In genomic region chr10:75924324-75924723, GRCm38 (mm10) we compare ENCODE assay signal across 21 mouse cellular contexts. TPM values are rescaled to one million over a fixed set of nuclear protein-coding genes. Genes with fewer than 3 reads are reported as not detected.
DNase-seq lines count a peak whose midpoint lies in the region; ATAC-seq and TF ChIP-seq lines count a peak whose summit lies in the region.
"Had no signal": no experiment of that assay in that cellular context is flagged by ENCODE, and none has a peak within 500 bp of the region (broad histone marks: within the 10 kb centered on the region; RNA-seq: fewer than 3 reads in every experiment).

No protein-coding gene starts in this region.

- H3K9me3 ChIP-seq in liver, embryonic 14.5 days (ENCODE audit: control insufficient read depth, low read length) = no peaks in the 10 kb centered on the region
- H3K9me3 ChIP-seq in liver, embryonic 11.5 days (ENCODE audit: control insufficient read depth, low read length) = no peaks in the 10 kb centered on the region
- H3K9me3 ChIP-seq: heart, embryonic 12.5 days; liver, embryonic 15.5 days; stomach, embryonic 15.5 days had no signal

- peaks cover 2% of the 10 kb centered on the region; the same call in 1 of the 2 replicates for H3K36me3 ChIP-seq in liver, embryonic 14.5 days (replicated peaks; ENCODE audit: control insufficient read depth, insufficient read depth, low read depth)
- no peaks in the 10 kb centered on the region; the same call in 1 of the 2 replicates for H3K36me3 ChIP-seq in liver, embryonic 11.5 days (ENCODE audit: control insufficient read depth, insufficient read depth, low read length)
- H3K36me3 ChIP-seq: liver, embryonic 15.5 days had no signal

- peak; percentile 52 for TF ChIP-seq CTCF in gastrocnemius, adult 2 months (IDR thresholded peaks at IDR 0.05)
- TF ChIP-seq CTCF in liver, embryonic 14.5 days (IDR thresholded peaks at IDR 0.05; ENCODE audit: low read depth) = peak; percentile 58

- no peak overlapping the region for H3K27ac ChIP-seq in gastrocnemius, adult 2 months
- H3K27ac ChIP-seq in liver, embryonic 14.5 days = no peak overlapping the region
- no peak overlapping the region for H3K27ac ChIP-seq in liver, embryonic 11.5 days (ENCODE audit: low read depth, low read length)
- H3K27ac ChIP-seq: liver, embryonic 15.5 days; stomach, embryonic 15.5 days had no signal

- peaks cover 2% of the 10 kb centered on the region; the same call in 1 of the 2 replicates for H3K27me3 ChIP-seq in liver, embryonic 14.5 days (ENCODE audit: control insufficient read depth, insufficient read depth, low read length)
- H3K27me3 ChIP-seq in liver, embryonic 11.5 days (replicated peaks; ENCODE audit: control insufficient read depth, insufficient read depth, low read length) = no peaks in the 10 kb centered on the region
- H3K27me3 ChIP-seq: stomach, embryonic 15.5 days had no signal

- H3K4me1 ChIP-seq in liver, embryonic 14.5 days (replicated peaks; ENCODE audit: control insufficient read depth in 2 of 2, insufficient read depth in 2 of 2, low read length in 1 of 2) = peaks cover 11 to 12% of the 10 kb centered on the region in 2 experiments
- peaks cover 14% of the 10 kb centered on the region for H3K4me1 ChIP-seq in liver, embryonic 11.5 days (replicated peaks; ENCODE audit: control insufficient read depth, insufficient read depth, low read length)

- intact Hi-C loops in gastrocnemius, adult 2 months (cut with DNase I) = no loop called here

- H3K4me3 ChIP-seq in gastrocnemius, adult 2 months = no peak overlapping the region
- no peak overlapping the region for H3K4me3 ChIP-seq in liver, embryonic 14.5 days (ENCODE audit: insufficient read depth in 1 of 2, low read depth in 2 of 2, low read length in 2 of 2)
- no peak overlapping the region for H3K4me3 ChIP-seq in liver, embryonic 11.5 days (ENCODE audit: low read depth, low read length)
- H3K4me3 ChIP-seq: heart, embryonic 12.5 days; liver, embryonic 15.5 days; stomach, embryonic 15.5 days had no signal

- WGBS in liver, embryonic 14.5 days (ENCODE audit: insufficient replicate concordance) = 54% methylated on average over 2 of the region's 2 CpGs
- 52% methylated on average over 2 of the region's 2 CpGs for WGBS in liver, embryonic 11.5 days

- no peak overlapping the region for H3K4me2 ChIP-seq in liver, embryonic 14.5 days (ENCODE audit: low read depth)
- H3K4me2 ChIP-seq in liver, embryonic 11.5 days = no peak overlapping the region
- H3K4me2 ChIP-seq: heart, embryonic 12.5 days; liver, embryonic 15.5 days; stomach, embryonic 15.5 days had no signal

- H3K9ac ChIP-seq in liver, embryonic 14.5 days (replicated peaks) = no peak overlapping the region
- H3K9ac ChIP-seq in liver, embryonic 11.5 days (ENCODE audit: low read depth, low read length) = no peak overlapping the region
- H3K9ac ChIP-seq: heart, embryonic 12.5 days; liver, embryonic 15.5 days; stomach, embryonic 15.5 days had no signal

- peak; percentile 45 for DNase-seq in gastrocnemius, adult 2 months
- no peak for DNase-seq in gastrocnemius, adult 8-10 months (ENCODE audit: low spot score in 2 of 2)
- no peak for DNase-seq in liver, embryonic 14.5 days (ENCODE audit: low read depth in 3 of 3, low spot score in 3 of 3)
- no peak for DNase-seq in liver, embryonic 11.5 days (ENCODE audit: low spot score)
- DNase-seq in A20 (ENCODE audit: low read depth, low spot score) = peak; percentile 21
- no peak for DNase-seq in cerebellum, adult 11-12 months
- no peak for DNase-seq in layer of hippocampus, postnatal 14 days (ENCODE audit: low spot score in 2 of 2)
- DNase-seq: cerebellum, postnatal 36 days; gastrocnemius, postnatal 25 days; heart, postnatal 36 days; kidney, postnatal 14 days; retina, postnatal 1 day had no signal

- no peak for ATAC-seq in liver, embryonic 14.5 days (ENCODE audit: insufficient read depth)
- ATAC-seq in liver, embryonic 11.5 days (replicated peaks; ENCODE audit: low FRiP score) = no peak
- peak; percentile 35 for ATAC-seq in megakaryocyte progenitor cell, adult 5-6 weeks (replicated peaks; ENCODE audit: poor library complexity)
- ATAC-seq: activated CD4-positive, CD25-positive, alpha-beta regulatory T cell, adult 4 months; inflammation-experienced regulatory T-cells, adult 6 months had no signal

- no peak for TF ChIP-seq EP300 in liver, embryonic 14.5 days (IDR thresholded peaks at IDR 0.05; ENCODE audit: low read depth)

RNA-seq across cellular contexts. Expression of gene Smarcb1, which starts 2.9 kb away (rescaled TPM):
- total RNA-seq in gastrocnemius, adult 2 months (2021) = 10 to 100 TPM; 13.0 to 17.7 TPM
- total RNA-seq in gastrocnemius, adult 8-10 months (2022) = 10 to 100 TPM; 11.0 to 16.7 (median 11.5) TPM
- polyA plus RNA-seq in liver, embryonic 14.5 days (2012; rRNA removed) = 21.2 and 28.5 TPM in 2 replicates
- 47.7 and 55.3 TPM in 2 replicates for polyA plus RNA-seq in liver, embryonic 14.5 days (2014; fragmentation: Nextera tagmentation; extraction: Ambion mirVana)
- 157 and 162 TPM in 2 replicates for polyA plus RNA-seq in liver, embryonic 11.5 days (2014; fragmentation: Nextera tagmentation; extraction: Ambion mirVana)
- 66.3 and 72.0 TPM in 2 replicates for total RNA-seq in megakaryocyte progenitor cell, adult 5-6 weeks (2015)
- total RNA-seq in megakaryocyte progenitor cell, adult 5-6 weeks (2017) = 77.3 and 86.5 TPM in 2 replicates
- 10 to 100 TPM; 80.6 to 84.5 TPM for total RNA-seq in layer of hippocampus, postnatal 14 days (2021)

RNA-seq across cellular contexts. Expression of gene Chchd10, which starts 8.6 kb away (rescaled TPM):
- total RNA-seq in gastrocnemius, adult 2 months (2021) = 1,000 to 10,000 TPM; 1,469 to 1,586 TPM
- 1,000 to 10,000 TPM; 1,130 to 1,571 (median 1,273) TPM for total RNA-seq in gastrocnemius, adult 8-10 months (2022)
- polyA plus RNA-seq in liver, embryonic 14.5 days (2012; rRNA removed) = 55.8 and 72.9 TPM in 2 replicates
- polyA plus RNA-seq in liver, embryonic 14.5 days (2014; fragmentation: Nextera tagmentation; extraction: Ambion mirVana) = 106 and 111 TPM in 2 replicates
- polyA plus RNA-seq in liver, embryonic 11.5 days (2014; fragmentation: Nextera tagmentation; extraction: Ambion mirVana) = 103 and 113 TPM in 2 replicates
- total RNA-seq in megakaryocyte progenitor cell, adult 5-6 weeks (2015) = 54.0 and 55.0 TPM in 2 replicates
- 33.1 and 34.4 TPM in 2 replicates for total RNA-seq in megakaryocyte progenitor cell, adult 5-6 weeks (2017)
- total RNA-seq in layer of hippocampus, postnatal 14 days (2021) = 100 to 1,000 TPM; 286 to 309 TPM

RNA-seq across cellular contexts. Expression of gene Mmp11, which starts 12.0 kb away (rescaled TPM):
- 1 to 10 TPM; 2.5 to 2.8 TPM for total RNA-seq in gastrocnemius, adult 2 months (2021)
- 1 to 10 TPM in 3 of 4 experiments, under 1 TPM in 1; 0.77 to 2.3 (median 1.4) TPM for total RNA-seq in gastrocnemius, adult 8-10 months (2022)
- 1.3 and 1.5 TPM in 2 replicates for polyA plus RNA-seq in liver, embryonic 14.5 days (2012; rRNA removed)
- 1.1 and 1.5 TPM in 2 replicates for polyA plus RNA-seq in liver, embryonic 14.5 days (2014; fragmentation: Nextera tagmentation; extraction: Ambion mirVana)
- polyA plus RNA-seq in liver, embryonic 11.5 days (2014; fragmentation: Nextera tagmentation; extraction: Ambion mirVana) = 15.2 and 16.6 TPM in 2 replicates
- 0.57 TPM in 1 of 2 replicates, not detected in the other for total RNA-seq in megakaryocyte progenitor cell, adult 5-6 weeks (2015)
- 10.1 TPM in 1 of 2 replicates, not detected in the other for total RNA-seq in megakaryocyte progenitor cell, adult 5-6 weeks (2017)
- total RNA-seq in layer of hippocampus, postnatal 14 days (2021) = 1 to 10 TPM; 2.3 to 3.3 TPM

RNA-seq across cellular contexts. Expression of gene Gm867, which starts 16.1 kb away (rescaled TPM):
- total RNA-seq in gastrocnemius, adult 2 months (2021) = not detected
- not detected for total RNA-seq in gastrocnemius, adult 8-10 months (2022)
- polyA plus RNA-seq in liver, embryonic 14.5 days (2012; rRNA removed) = 22.5 and 27.6 TPM in 2 replicates
- 20.9 and 21.9 TPM in 2 replicates for polyA plus RNA-seq in liver, embryonic 14.5 days (2014; fragmentation: Nextera tagmentation; extraction: Ambion mirVana)
- polyA plus RNA-seq in liver, embryonic 11.5 days (2014; fragmentation: Nextera tagmentation; extraction: Ambion mirVana) = 3.2 and 3.4 TPM in 2 replicates
- total RNA-seq in megakaryocyte progenitor cell, adult 5-6 weeks (2015) = not detected in 2 replicates
- total RNA-seq in megakaryocyte progenitor cell, adult 5-6 weeks (2017) = not detected in 2 replicates
- total RNA-seq in layer of hippocampus, postnatal 14 days (2021) = 1 to 10 TPM in 1 of 2 experiments, under 1 TPM in 1; 0.88 to 1.1 TPM
- total RNA-seq: gastrocnemius, postnatal 25 days; heart, postnatal 36 days had no signal
- polyA plus RNA-seq: activated CD4-positive, CD25-positive, alpha-beta regulatory T cell, adult 4 months; inflammation-experienced regulatory T-cells, adult 6 months had no signal

RNA-seq across cellular contexts. Expression of gene Vpreb3, which starts 18.5 kb away (rescaled TPM):
- total RNA-seq in gastrocnemius, adult 2 months (2021) = not detected
- total RNA-seq in gastrocnemius, adult 8-10 months (2022) = not detected
- polyA plus RNA-seq in liver, embryonic 14.5 days (2012; rRNA removed) = 0.85 and 2.1 TPM in 2 replicates
- 2.5 and 2.9 TPM in 2 replicates for polyA plus RNA-seq in liver, embryonic 14.5 days (2014; fragmentation: Nextera tagmentation; extraction: Ambion mirVana)
- polyA plus RNA-seq in liver, embryonic 11.5 days (2014; fragmentation: Nextera tagmentation; extraction: Ambion mirVana) = 0.52 and 0.96 TPM in 2 replicates
- total RNA-seq in megakaryocyte progenitor cell, adult 5-6 weeks (2015) = 1.5 TPM in 1 of 2 replicates, not detected in the other
- not detected in 2 replicates for total RNA-seq in megakaryocyte progenitor cell, adult 5-6 weeks (2017)
- total RNA-seq in layer of hippocampus, postnatal 14 days (2021) = not detected
- total RNA-seq: gastrocnemius, postnatal 25 days; heart, postnatal 36 days; layer of hippocampus, postnatal 10 days; left cerebral cortex, postnatal 36 days had no signal
- polyA plus RNA-seq: embryonic facial prominence, embryonic 11.5 days had no signal

Comparison
In these comparisons a context has a peak if more than half of its experiments do, and no peak if none do; other contexts are left out.
1. DNase-seq: peak in gastrocnemius, adult 2 months (single experiment) and A20 (single experiment); none in gastrocnemius, adult 8-10 months (0 of 2), liver, embryonic 14.5 days (0 of 3), liver, embryonic 11.5 days (single experiment), cerebellum, adult 11-12 months (single experiment) and layer of hippocampus, postnatal 14 days (0 of 2).
2. RNA of gene Chchd10, which starts 8.6 kb away (total RNA-seq): 1,469 to 1,586 TPM in gastrocnemius, adult 2 months, 1,130 to 1,571 TPM in gastrocnemius, adult 8-10 months and 286 to 309 TPM in layer of hippocampus, postnatal 14 days; 33.1 to 55.0 TPM in megakaryocyte progenitor cell, adult 5-6 weeks; every median in the first group is over 4 times any median in the second.